Mouse (Mus musculus) limb, embryonic 15.5 days (tissue): Measurements from ENCODE around the gene Ampd3. TPM values are rescaled to one million over a fixed set of nuclear protein-coding genes. Genes with fewer than 3 reads are reported as not detected.

Experiments used
- ATAC-seq: fragments of 200-750 bp; cut with Nextera tagmentation; 2 replicates; pipeline ENCODE4 v1.8.0; 2017; ENCODE audit warnings: low read depth, moderate TSS enrichment; ENCODE audit not compliant: insufficient number of reproducible peaks, low FRiP score, low TSS enrichment
- H3K27ac ChIP-seq: fragments of 300-500 bp; sonication (generic); 2 replicates; pipeline ENCODE4 v1.5.1; 2015; ENCODE audit warnings: moderate library complexity, mild to moderate bottlenecking, inconsistent platforms
- H3K27me3 ChIP-seq: fragments of 300-500 bp; sonication (generic); 2 replicates; pipeline ENCODE4 v1.6.1; 2015; ENCODE audit warnings: inconsistent platforms
- H3K36me3 ChIP-seq: fragments of 300-500 bp; sonication (generic); 2 replicates; pipeline ENCODE4 v1.6.1; 2015; ENCODE audit warnings: inconsistent platforms
- H3K4me1 ChIP-seq: fragments of 300-500 bp; sonication (generic); 2 replicates; pipeline ENCODE4 v1.6.1; 2015; ENCODE audit warnings: inconsistent platforms
- H3K4me2 ChIP-seq: fragments of 300-500 bp; sonication (generic); 2 replicates; pipeline ENCODE4 v1.6.1; 2015; ENCODE audit warnings: mild to moderate bottlenecking, inconsistent platforms
- H3K4me3 ChIP-seq: fragments of 300-500 bp; sonication (generic); 2 replicates; pipeline ENCODE4 v1.5.1; 2015; ENCODE audit warnings: mild to moderate bottlenecking, inconsistent platforms
- H3K9ac ChIP-seq: fragments of 300-500 bp; sonication (generic); 2 replicates; pipeline ENCODE4 v1.6.1; 2015; ENCODE audit warnings: inconsistent platforms
- H3K9me3 ChIP-seq: fragments of 300-500 bp; sonication (generic); 2 replicates; pipeline ENCODE4 v1.6.1; 2016; ENCODE audit warnings: inconsistent platforms
- WGBS: fragments of 180-500 bp; shearing (Covaris S2); methylation state at CpG from one replicate; pipeline ENCODE4 v1.1.7; 2015; 5-methylcytosine and 5-hydroxymethylcytosine counted together
- polyA plus RNA-seq: library from polyadenylated mRNA; unstranded; fragments of >200 nt; fragmentation: Nextera tagmentation; extraction: Ambion mirVana; gene quantifications from 2 replicates; pipeline ENCODE4 v1.2.1, GENCODE M21; 2015

Ampd3 gene
- polyA plus RNA-seq, 1 experiment from 2014 or later = 13.9 TPM

GRCm38 (mm10) chr7:110742022-110742421, 26.0 kb upstream of the Ampd3 start:
- no peak for ATAC-seq
- no peak overlapping the region for H3K9ac ChIP-seq
- WGBS = 69% methylated on average over 5 of the region's 5 CpGs
- H3K27me3 ChIP-seq = no peaks in the 10 kb centered on the region
- H3K36me3 ChIP-seq = no peaks in the 10 kb centered on the region
- H3K4me2 ChIP-seq = no peak overlapping the region
- H3K4me3 ChIP-seq = no peak overlapping the region
- no peaks in the 10 kb centered on the region for H3K9me3 ChIP-seq
- H3K27ac ChIP-seq = no peak overlapping the region
- H3K4me1 ChIP-seq = peaks cover 16% of the 10 kb centered on the region

GRCm38 (mm10) chr7:110746087-110746562, 21.9 kb upstream of the Ampd3 start:
- H3K9me3 ChIP-seq = no peaks in the 10 kb centered on the region
- H3K4me2 ChIP-seq = no peak overlapping the region
- H3K36me3 ChIP-seq = no peaks in the 10 kb centered on the region
- H3K4me1 ChIP-seq = peaks cover 4% of the 10 kb centered on the region
- no peaks in the 10 kb centered on the region for H3K27me3 ChIP-seq
- H3K9ac ChIP-seq = no peak overlapping the region
- WGBS = 60% methylated on average over 5 of the region's 5 CpGs
- no peak for ATAC-seq
- H3K27ac ChIP-seq = no peak overlapping the region
- H3K4me3 ChIP-seq = no peak overlapping the region

- Histone ChIP-seq H3K9me3 (no peaks in the 10 kb centered on the region), H3K4me3 (no peak overlapping the region), H3K4me1 (no peaks in the 10 kb centered on the region; the same call in 1 of the 2 replicates), H3K27ac (no peak overlapping the region), H3K27me3 (no peaks in the 10 kb centered on the region), H3K4me2 (no peak overlapping the region), H3K9ac (no peak overlapping the region), H3K36me3 (no peaks in the 10 kb centered on the region)
- ATAC-seq = no peak
- 33% methylated on average over 2 of the region's 2 CpGs for WGBS
Measured at GRCm38 (mm10) chr7:110746809-110747208, 21.2 kb upstream of the Ampd3 start.

GRCm38 (mm10) chr7:110750834-110751233, 17.2 kb upstream of the Ampd3 start:
- no peaks in the 10 kb centered on the region for H3K27me3 ChIP-seq
- H3K27ac ChIP-seq = no peak overlapping the region
- H3K9ac ChIP-seq = no peak overlapping the region
- WGBS = 59% methylated on average over 4 of the region's 4 CpGs
- H3K4me3 ChIP-seq = no peak overlapping the region
- H3K36me3 ChIP-seq = no peaks in the 10 kb centered on the region
- no peak overlapping the region for H3K4me2 ChIP-seq
- peaks cover 8% of the 10 kb centered on the region for H3K4me1 ChIP-seq
- ATAC-seq = no peak
- H3K9me3 ChIP-seq = no peaks in the 10 kb centered on the region

DNA sequence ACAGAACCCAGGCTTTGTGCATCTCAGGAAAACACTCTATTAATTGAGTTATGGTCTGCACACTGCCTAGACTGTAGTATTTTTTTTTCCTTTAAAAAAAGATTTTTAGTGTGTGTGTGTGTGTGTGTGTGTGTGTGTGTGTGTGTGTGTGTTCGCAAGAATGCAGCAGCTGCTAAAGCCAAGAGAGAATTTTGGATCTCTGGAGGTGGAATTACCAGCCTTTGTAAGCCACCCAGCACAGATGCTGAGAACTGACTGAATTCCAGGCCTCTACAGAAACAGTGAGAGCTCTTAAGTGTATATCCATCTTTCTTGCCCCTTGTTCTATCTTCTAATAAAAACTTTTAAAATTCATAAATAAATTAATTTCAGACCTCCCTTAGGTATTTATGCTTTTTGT, 16.4 kb upstream of the Ampd3 start:
- Histone ChIP-seq H3K27me3 (no peaks in the 10 kb centered on the region), H3K9ac (no peak overlapping the region), H3K36me3 (no peaks in the 10 kb centered on the region), H3K4me1 (peaks cover 8% of the 10 kb centered on the region), H3K27ac (no peak overlapping the region), H3K9me3 (no peaks in the 10 kb centered on the region), H3K4me3 (no peak overlapping the region), H3K4me2 (no peak overlapping the region)
- WGBS = 63% methylated on average over 1 of the region's 1 CpGs
- ATAC-seq = no peak

DNA sequence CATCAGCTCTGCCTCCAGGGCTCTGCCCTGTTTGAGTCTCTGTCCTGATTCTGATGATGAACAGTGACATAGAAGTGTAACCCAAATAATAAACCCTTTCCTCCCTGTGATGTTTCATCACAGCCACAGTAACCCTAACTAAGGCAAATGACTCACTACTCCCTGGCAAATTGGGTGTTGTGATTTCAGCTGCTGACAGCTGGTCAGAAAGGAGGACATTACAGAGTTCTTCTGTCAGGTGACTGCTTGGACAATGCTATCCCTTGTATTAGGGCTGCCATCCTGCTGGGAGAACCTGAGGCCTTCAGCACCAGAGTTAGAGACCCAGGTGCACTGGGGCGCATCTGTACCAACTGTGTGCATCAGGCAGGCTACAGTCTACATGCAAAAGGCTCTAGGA, 14.7 kb upstream of the Ampd3 start:
- Histone ChIP-seq H3K4me1 (peaks cover 11% of the 10 kb centered on the region), H3K36me3 (no peaks in the 10 kb centered on the region), H3K4me3 (no peak overlapping the region), H3K27me3 (no peaks in the 10 kb centered on the region), H3K9ac (no peak overlapping the region), H3K9me3 (no peaks in the 10 kb centered on the region), H3K27ac (no peak overlapping the region), H3K4me2 (no peak overlapping the region)
- 81% methylated on average over 1 of the region's 1 CpGs for WGBS
- no peak for ATAC-seq

DNA sequence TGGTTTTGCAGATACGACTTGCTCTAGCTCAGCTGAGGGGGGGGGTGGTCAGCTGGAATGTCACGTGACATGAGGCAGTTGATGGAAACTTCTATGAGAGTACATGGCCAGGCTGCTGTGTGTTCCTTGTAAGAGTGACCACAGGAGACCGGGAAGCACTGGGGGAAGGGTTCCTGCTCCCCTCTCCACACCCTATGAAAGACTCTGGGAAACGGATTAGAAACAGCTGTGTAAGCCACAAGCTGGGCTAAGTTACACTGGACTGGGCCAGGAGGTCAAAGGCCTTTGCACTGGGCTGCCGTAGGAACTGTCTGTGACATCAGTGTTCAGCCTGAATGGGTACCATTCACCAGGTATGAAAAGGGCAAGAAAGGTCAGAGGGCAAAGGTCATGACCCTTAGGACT, 14.1 kb upstream of the Ampd3 start:
- H3K4me2 ChIP-seq = no peak overlapping the region
- H3K27me3 ChIP-seq = no peaks in the 10 kb centered on the region
- H3K4me1 ChIP-seq = peaks cover 11% of the 10 kb centered on the region
- no peak overlapping the region for H3K4me3 ChIP-seq
- no peak overlapping the region for H3K27ac ChIP-seq
- 34% methylated on average over 5 of the region's 5 CpGs for WGBS
- ATAC-seq = no peak; the same call in 1 of the 2 replicates
- no peaks in the 10 kb centered on the region for H3K9me3 ChIP-seq
- no peaks in the 10 kb centered on the region for H3K36me3 ChIP-seq
- H3K9ac ChIP-seq = no peak overlapping the region

- no peaks in the 10 kb centered on the region for H3K27me3 ChIP-seq
- H3K9ac ChIP-seq = no peak overlapping the region
- peaks cover 11% of the 10 kb centered on the region for H3K4me1 ChIP-seq
- no peaks in the 10 kb centered on the region for H3K36me3 ChIP-seq
- H3K27ac ChIP-seq = no peak overlapping the region
- no peak overlapping the region for H3K4me2 ChIP-seq
- WGBS = 48% methylated on average over 2 of the region's 2 CpGs
- no peaks in the 10 kb centered on the region for H3K9me3 ChIP-seq
- H3K4me3 ChIP-seq = no peak overlapping the region
- ATAC-seq = no peak
Measured at GRCm38 (mm10) chr7:110756440-110756839, 11.6 kb upstream of the Ampd3 start.

GRCm38 (mm10) chr7:110762605-110763180, 5.3 kb upstream of the Ampd3 start:
- 0 out of 2 replicates have a peak, but pooled peaks cover under 1% of the 10 kb centered on the region for H3K4me1 ChIP-seq
- 80% methylated on average over 5 of the region's 5 CpGs for WGBS
- no peak for ATAC-seq
- H3K27me3 ChIP-seq = peaks cover 3% of the 10 kb centered on the region; the same call in 1 of the 2 replicates
- H3K4me3 ChIP-seq = no peak overlapping the region
- no peaks in the 10 kb centered on the region for H3K36me3 ChIP-seq
- H3K4me2 ChIP-seq = no peak overlapping the region
- H3K9me3 ChIP-seq = no peaks in the 10 kb centered on the region
- no peak overlapping the region for H3K9ac ChIP-seq
- no peak overlapping the region for H3K27ac ChIP-seq

GRCm38 (mm10) chr7:110768451-110769064, 552 bp downstream of the Ampd3 start:
- no peaks in the 10 kb centered on the region for H3K9me3 ChIP-seq
- H3K27me3 ChIP-seq = peaks cover 4% of the 10 kb centered on the region; the same call in 1 of the 2 replicates
- no peaks in the 10 kb centered on the region for H3K36me3 ChIP-seq
- 1% methylated on average over 55 of the region's 61 CpGs for WGBS
- peaks cover 27% of the 10 kb centered on the region for H3K4me1 ChIP-seq
- ATAC-seq = peak; percentile 44; the same call in 1 of the 2 replicates
- H3K4me3 ChIP-seq = peak overlapping the region; percentile 54
- H3K4me2 ChIP-seq = peak overlapping the region; percentile 97
- H3K9ac ChIP-seq = peak overlapping the region; percentile 57
- peak overlapping the region; percentile 19; the same call in 1 of the 2 replicates for H3K27ac ChIP-seq

- H3K36me3 ChIP-seq = no peaks in the 10 kb centered on the region
- H3K27ac ChIP-seq = 0 out of 2 replicates have a peak overlapping the region, but pooled peaks have one; percentile 19
- no peaks in the 10 kb centered on the region for H3K9me3 ChIP-seq
- ATAC-seq = 0 out of 2 replicates have a peak, but pooled peaks have one; percentile 48
- peaks cover 4% of the 10 kb centered on the region; the same call in 1 of the 2 replicates for H3K27me3 ChIP-seq
- H3K4me2 ChIP-seq = peak overlapping the region; percentile 97
- peak overlapping the region; percentile 54 for H3K4me3 ChIP-seq
- no peak overlapping the region; the same call in 1 of the 2 replicates for H3K9ac ChIP-seq
- peaks cover 33% of the 10 kb centered on the region for H3K4me1 ChIP-seq
- WGBS = 35% methylated on average over 4 of the region's 4 CpGs
Measured at GRCm38 (mm10) chr7:110769094-110769493, 1.1 kb downstream of the Ampd3 start.

- Histone ChIP-seq H3K36me3 (no peaks in the 10 kb centered on the region), H3K9ac (no peak overlapping the region), H3K27ac (no peak overlapping the region), H3K4me3 (no peak overlapping the region), H3K4me2 (no peak overlapping the region), H3K4me1 (peaks cover 36% of the 10 kb centered on the region), H3K9me3 (no peaks in the 10 kb centered on the region), H3K27me3 (peaks cover 4% of the 10 kb centered on the region; the same call in 1 of the 2 replicates)
- no peak for ATAC-seq
- WGBS = 73% methylated on average over 4 of the region's 4 CpGs
Measured at GRCm38 (mm10) chr7:110770949-110771348, 2.9 kb downstream of the Ampd3 start.
